Mouse (Mus musculus) stomach, postnatal 0 days (tissue): ENCODE results near the gene Snd1.

Experiments used
- CTCF ChIP-seq: IDR thresholded peaks from 2 replicates; pipeline ENCODE4 v1.5.1; 2016; ENCODE audit warnings: antibody characterized with exemption, low read depth, mild to moderate bottlenecking, moderate library complexity
- EP300 ChIP-seq: optimal IDR thresholded peaks from 2 replicates; pipeline ENCODE3; 2016; ENCODE audit warnings: antibody characterized with exemption

DNA sequence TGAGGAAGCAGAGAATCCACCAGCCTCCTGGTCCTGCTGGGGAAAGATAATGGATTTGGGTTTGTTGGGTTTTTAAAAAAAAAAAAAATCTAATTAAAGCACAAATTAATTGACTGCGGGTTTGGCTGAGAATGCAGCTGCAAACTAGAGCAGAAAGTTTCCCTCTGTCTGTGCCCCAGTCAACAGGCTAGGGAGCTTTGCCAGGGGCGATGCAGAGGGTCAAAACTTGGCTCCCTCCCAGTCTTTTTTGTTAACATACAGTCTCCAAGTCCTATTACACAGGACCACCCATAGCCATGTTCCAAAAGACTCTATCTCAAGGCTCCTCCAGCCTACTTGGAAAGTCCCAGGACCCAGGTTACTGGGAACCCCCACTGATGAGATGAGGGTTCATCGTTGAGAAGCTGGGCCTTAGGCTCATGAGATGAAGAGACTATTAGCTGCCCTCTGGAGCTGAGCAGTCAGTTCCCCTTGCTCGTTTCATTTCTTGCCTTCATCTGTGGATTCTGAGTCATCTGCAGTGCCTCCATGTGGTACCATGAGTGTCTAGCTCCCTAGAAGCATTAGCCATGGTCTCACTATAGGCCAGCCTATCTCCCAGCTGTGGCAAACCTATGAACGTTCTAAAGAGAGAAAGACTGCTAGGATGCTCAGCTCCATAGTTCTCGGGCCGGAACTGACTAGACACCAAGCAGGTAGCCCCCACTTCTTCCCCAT, 411.9 kb downstream of the Snd1 start:
- TF ChIP-seq CTCF (peak; percentile 49), EP300 (no peak)
